Mouse (Mus musculus): ENCODE data around the gene Pprc1.

Pprc1 gene

GRCm38 (mm10) chr19:46035971-46036370 is 8.7 kb upstream of the Pprc1 start:
- peak in 1 of 2 experiments; percentile 42 for DNase-seq

GRCm38 (mm10) chr19:46036477-46037242 is 8.0 kb upstream of the Pprc1 start:
- DNase-seq, result peak in 1 of 2 experiments; percentile 58

GRCm38 (mm10) chr19:46037243-46037924 is 7.3 kb upstream of the Pprc1 start:
- DNase-seq, result no peak

GRCm38 (mm10) chr19:46037925-46038850 is 6.5 kb upstream of the Pprc1 start:
- DNase-seq, result no peak

GRCm38 (mm10) chr19:46038851-46039260 is 5.8 kb upstream of the Pprc1 start:
- peak in 1 of 2 experiments; percentile 60 for DNase-seq

GRCm38 (mm10) chr19:46039478-46039877 is 5.2 kb upstream of the Pprc1 start:
- DNase-seq, result peak; percentile 89 to 90

- no peak for DNase-seq
Observed at GRCm38 (mm10) chr19:46040149-46040902, 4.4 kb upstream of the Pprc1 start.

GRCm38 (mm10) chr19:46041299-46041932 is 3.3 kb upstream of the Pprc1 start:
- DNase-seq, result peak in 1 of 2 experiments; percentile 34

GRCm38 (mm10) chr19:46041933-46042475 is 2.7 kb upstream of the Pprc1 start:
- peak; percentile 86 to 93 for DNase-seq

GRCm38 (mm10) chr19:46042476-46043011 is 2.1 kb upstream of the Pprc1 start:
- peak; percentile 45 to 48 for DNase-seq

GRCm38 (mm10) chr19:46043380-46043779 is 1.3 kb upstream of the Pprc1 start:
- DNase-seq, result peak; percentile 50 to 56

GRCm38 (mm10) chr19:46044993-46045695 is 458 bp downstream of the Pprc1 start, which contains the start of gene Ldb1:
Ldb1 (minus strand) TSS chr19:46045214.
- peak; percentile 89 to 90 for DNase-seq

- DNase-seq, result peak; percentile 57 to 74
Observed at GRCm38 (mm10) chr19:46045696-46046311, 1.1 kb downstream of the Pprc1 start.

GRCm38 (mm10) chr19:46046621-46047025 is 1.9 kb downstream of the Pprc1 start:
- DNase-seq, result no peak

- no peak for DNase-seq
Observed at GRCm38 (mm10) chr19:46047426-46047825, 2.7 kb downstream of the Pprc1 start.

- no peak for DNase-seq
Observed at GRCm38 (mm10) chr19:46049129-46049528, 4.4 kb downstream of the Pprc1 start.

- no peak for DNase-seq
Observed at GRCm38 (mm10) chr19:46050462-46050861, 5.8 kb downstream of the Pprc1 start.

- no peak for DNase-seq
Observed at GRCm38 (mm10) chr19:46055752-46056387, 11.2 kb downstream of the Pprc1 start.

- peak; percentile 94 to 95 for DNase-seq
Observed at GRCm38 (mm10) chr19:46056388-46056946, 11.8 kb downstream of the Pprc1 start.
